Mouse (Mus musculus): ENCODE data around the gene Gm20388. TPM values are rescaled to one million over a fixed set of nuclear protein-coding genes. Genes with fewer than 3 reads are reported as not detected.

Gm20388 gene
- total RNA-seq, 2 experiments from 2014 or later: 4.0 TPM; not detected in 1

DNA sequence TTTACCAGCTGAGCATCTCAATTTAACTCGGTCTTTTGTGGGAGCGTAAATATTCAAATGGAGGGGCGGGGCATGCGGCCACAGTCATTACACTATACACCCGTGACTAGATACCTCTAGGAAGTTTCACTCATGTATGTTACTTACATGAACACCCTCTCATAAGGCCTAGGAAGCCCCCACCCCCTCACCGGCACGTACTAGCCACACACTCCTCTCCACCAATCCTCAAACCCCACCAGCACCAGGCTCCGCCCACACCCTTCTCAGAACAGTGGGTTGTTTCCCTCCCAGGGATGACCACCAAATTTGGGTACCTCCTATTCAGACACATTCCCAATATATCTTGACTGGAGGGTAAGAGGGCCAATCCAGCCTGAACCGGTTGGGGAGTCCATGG is 696.8 kb downstream of the Gm20388 start:
- no peak for DNase-seq

DNA sequence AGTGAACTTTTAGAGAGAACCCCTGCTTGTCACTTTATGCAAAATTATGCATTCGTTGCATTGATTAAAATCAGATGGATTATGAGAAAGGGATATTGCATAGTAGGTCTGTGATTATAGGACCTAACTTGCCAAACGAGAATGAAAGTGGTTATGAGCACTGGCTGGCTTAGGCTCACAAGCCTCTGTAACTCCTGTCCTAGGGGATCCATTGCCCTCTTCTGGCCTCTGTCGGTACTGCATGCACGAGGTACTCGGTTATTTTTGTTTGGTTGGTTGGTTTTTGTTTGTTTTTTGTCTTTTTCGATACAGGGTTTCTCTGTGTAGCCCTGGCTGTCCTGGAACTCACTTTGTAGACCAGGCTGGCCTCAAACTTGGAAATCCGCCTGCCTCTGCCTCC is 697.2 kb downstream of the Gm20388 start:
- DNase-seq: peak; percentile 59 to 91

- no peak for DNase-seq
These were observed 700.2 kb downstream of the Gm20388 start for GRCm38 (mm10) chr8:120610824-120611223.

- no peak for DNase-seq
These were observed 703.9 kb downstream of the Gm20388 start for GRCm38 (mm10) chr8:120614491-120614890.

DNA sequence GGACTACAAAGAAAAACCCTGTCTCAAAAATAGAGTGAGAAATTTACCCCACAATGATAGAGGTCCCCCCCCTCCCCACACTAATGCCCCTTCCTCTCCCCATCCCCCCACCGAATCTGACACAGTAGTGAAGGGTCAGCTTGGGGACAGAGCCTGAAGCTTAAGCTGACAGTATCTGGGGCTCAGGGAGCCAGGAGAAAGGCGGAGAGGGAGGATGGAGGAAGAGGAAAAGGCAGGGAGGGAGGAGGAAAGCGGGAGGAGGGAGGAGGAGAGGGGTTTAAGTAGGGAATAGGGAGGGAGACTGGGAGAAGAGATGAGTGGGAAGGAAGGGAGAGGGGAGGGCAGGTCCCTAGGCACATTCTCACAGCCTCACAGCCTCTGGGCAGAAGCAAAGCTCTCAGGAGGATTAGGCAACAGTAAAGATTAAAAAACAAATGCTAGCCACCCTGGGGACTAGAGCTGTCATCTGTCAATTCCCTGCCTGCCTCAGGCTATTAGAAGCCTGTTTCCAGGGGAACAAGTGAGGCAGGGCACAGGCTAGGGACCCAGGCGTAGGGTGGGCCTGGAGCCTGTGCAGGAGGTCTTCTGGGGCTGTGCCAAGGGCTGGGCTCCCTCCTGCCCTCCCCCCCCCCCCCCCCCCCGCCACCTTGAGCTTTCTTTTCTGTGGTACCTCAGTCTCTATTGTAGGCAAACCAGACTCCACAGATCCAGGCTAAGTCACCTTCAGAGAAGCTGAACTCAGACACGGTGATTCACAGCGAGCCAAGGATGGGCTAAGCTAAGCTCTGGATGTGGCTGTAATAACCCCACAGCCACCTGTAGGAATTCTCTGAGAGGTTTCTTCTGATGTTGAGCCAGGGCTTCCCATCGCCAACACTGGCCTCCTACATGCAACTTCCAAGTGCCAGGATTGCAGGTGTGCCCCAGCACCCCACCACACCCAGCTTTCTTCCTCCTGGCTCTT is 706.3 kb downstream of the Gm20388 start:
- DNase-seq: peak in 1 of 2 experiments; percentile 26

DNA sequence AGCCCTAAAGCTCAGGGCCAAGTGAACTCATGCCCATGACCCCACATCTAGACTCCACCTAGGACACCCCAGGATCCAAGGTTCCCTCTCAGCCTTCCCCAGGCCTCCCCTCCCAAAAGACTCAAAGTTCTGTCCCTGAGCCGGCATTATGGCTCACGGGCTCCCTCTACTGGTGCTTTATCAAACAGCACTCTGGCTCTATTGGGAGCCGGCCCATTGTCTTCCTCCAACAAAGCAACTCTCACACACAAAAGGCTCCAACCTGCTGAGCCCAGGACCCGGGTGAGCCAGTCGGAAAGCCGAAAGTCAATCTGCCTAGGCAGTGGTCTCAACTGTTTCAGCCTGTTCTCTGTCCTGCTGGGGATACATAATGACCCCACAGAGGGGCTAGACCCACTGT is 707.5 kb downstream of the Gm20388 start:
- peak; percentile 59 to 88 for DNase-seq

DNA sequence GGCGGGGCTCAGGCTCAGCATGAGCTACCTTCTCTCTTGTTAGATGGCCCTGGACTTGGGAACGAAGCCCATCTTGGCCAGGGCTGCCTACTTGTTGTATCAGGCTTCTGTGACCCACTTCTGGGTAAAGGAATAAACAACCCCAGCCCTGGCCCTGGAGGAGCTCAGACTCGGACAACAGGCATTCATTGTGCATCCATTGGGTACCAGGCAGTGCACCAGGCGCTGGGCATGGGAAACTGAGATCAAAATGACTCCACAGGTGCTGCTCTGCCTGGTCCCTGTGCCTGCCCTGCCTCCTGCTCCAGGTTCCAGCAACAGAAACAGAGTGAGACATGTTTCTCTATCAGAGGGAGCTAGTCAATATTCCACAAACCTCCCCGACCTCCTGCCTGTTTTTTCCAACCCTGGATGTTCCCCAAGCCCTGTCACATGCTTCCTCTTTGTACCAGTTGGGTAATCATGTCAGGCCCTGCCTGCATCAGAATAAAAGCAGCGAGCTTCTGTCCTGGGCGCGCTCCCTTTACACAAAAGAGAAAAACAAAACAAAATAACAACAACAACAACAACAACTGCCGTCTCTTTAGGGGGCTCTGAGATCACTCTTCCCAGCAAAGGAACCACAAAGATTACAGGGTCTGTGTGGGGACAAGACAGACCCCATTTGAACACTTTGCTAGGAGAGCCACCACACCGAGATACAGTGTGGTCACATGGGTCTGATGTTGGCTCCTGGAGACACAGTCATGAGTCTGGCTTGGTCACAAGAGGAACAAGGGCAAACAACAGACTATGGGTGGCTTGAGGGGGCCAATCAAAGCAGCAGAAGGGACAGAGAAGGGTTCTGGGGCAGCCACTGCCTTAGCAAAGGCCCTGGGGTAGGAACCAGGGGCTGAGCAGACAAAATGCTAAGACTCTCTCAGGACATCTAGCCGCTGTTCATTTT is 708.9 kb downstream of the Gm20388 start:
- peak; percentile 74 to 80 for DNase-seq

- DNase-seq: no peak
These were observed 709.8 kb downstream of the Gm20388 start for GRCm38 (mm10) chr8:120620441-120620840.

GRCm38 (mm10) chr8:120622161-120622560 is 711.5 kb downstream of the Gm20388 start:
- no peak for DNase-seq

- no peak for DNase-seq
These were observed 713.0 kb downstream of the Gm20388 start for GRCm38 (mm10) chr8:120623608-120624007.

DNA sequence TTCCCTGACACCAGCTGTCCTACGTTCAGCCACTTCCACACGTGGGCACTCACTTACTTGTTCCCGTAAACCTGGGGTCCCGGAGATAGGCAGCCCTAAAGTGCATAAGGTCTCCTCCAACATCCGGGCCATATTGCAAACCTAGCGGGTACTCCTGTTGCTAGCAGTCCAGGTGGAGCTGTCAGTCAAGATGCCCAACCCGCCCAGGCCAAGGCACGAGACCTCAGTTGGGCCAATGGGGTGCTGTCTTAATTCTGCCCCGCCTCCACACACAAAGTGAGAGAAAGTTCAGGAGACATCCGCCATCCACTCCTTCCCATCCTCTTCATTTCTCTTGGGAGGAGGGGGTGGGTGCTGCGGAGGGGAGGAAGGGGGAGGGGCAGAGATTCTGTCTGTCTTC is 715.8 kb downstream of the Gm20388 start:
- DNase-seq: no peak

DNA sequence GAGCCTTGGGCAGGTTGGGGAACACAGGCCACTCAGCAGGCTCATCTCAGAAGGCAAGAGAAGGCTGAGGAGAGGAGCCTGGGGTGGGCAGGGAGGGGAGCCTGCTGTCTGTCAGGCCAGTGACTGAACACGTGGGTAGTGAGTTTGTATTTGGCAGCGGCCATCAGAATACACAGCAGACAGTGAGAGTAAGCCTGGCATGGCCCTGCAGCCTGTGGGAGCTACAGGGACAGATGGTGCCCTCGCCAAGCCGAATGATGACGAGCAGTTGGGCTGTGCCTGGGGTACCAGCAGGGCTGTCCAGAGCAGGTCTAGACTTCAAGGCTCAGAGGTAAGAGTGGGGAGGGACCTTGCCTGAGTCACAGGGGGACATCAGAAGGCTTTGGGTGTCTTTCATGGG is 716.7 kb downstream of the Gm20388 start:
- DNase-seq: no peak

GRCm38 (mm10) chr8:120630031-120630430 is 719.4 kb downstream of the Gm20388 start:
- no peak for DNase-seq

GRCm38 (mm10) chr8:120630848-120631247 is 720.2 kb downstream of the Gm20388 start:
- no peak for DNase-seq

DNA sequence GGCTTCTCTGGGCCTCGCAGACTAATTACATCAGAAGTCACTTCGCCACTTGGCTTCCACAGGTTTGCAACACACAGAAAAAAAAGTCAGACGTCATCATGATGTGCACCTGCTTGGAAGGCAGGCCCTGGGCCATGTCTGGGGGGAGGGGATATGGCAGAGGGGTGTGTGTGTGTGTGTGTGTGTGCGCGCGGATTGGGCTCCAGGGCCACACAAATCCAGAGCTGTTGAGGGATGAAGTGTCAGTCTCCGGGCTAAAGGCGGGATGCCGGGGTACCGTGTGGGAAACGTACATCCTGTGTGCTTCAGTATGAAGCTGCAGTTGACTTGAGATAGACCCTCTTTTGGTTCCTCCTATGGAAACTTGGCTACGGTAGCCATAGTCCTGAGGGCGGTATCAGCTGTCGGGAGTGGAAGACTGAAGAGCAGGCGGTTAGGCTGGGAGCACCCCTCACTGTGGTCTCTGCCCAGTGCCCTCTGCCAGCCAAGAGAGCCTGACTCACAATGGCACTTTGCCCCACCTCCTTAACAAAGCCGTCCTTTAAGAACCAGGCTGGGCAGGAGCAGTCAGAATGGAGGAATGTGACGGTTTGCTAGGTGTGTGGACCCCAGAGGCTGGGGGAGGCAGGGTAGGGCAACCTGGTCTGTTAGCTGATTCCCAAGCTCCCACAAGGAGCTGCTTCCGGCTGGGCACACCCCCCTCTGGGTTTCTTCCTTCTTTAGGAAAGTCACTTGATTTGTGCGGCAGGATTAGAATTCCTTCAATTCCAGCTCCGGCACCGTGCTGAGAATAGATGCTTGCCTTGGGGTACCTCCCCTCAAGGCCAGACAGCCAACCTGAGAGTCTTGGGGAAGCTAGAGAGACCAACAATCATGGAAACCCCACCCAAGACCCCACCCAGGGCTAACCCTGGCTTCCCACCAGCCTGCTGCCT is 721.1 kb downstream of the Gm20388 start:
- DNase-seq: no peak

DNA sequence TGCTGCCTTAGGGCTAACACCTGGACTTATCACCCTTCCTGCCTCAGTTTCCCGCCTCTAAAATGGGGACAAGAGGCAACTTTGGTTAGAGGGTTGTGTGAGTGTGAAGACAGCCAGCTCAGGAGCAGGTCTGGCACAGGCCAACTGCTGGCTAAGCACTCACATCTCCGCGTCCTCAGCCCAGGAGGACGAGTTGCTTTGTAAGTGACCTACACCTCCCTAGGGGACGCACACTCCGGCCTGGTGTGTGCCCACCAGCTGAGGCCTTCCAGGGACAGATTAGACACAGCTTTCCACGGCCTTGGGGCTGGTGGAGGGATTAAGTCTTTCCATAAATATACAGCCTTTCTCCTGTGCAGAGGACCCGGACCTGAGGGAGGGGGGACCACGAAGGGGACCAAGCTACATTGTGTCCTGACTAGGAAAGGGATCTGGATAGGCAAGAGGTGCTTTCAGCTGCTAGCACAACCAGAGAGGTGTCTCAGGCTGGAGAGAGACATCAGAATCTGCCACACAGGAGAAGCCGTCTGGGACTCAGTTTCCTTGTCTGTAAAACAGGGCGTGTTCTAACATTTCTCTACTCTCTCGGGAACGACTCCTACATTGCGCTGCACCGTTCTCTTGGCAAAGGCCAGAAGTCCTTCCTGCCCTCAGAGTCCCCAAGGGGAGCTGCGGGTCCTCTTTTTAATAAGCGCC is 722.5 kb downstream of the Gm20388 start:
- DNase-seq: no peak

DNA sequence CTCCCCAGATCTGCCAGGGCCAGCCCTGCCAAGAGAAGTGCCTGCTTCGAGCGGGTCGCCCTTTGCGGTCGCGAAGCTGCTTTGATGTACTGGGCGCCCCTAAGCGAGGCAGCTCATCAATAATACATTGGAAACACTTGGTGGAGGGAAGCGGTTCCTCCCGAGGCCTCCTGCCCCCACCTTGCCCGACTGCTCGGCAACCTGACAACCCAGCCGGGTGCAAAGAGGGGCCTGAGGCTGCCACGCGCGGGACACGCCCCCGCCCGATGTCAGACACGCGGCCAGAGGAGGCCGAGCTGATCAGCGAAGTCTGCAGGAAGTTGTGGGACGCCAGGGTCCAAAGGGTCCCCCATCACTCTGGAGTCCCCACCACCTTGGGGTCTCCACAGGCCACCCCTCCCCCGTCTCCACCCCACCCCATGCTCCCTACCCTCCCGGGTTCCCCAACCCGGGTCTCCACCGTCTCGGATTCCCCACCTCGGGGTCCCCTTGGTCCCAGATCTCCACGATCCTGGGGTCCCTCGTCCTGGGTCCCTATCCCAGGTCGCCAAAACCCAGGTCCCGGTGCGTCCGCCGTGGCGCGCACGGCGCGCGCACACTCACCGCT is 723.1 kb downstream of the Gm20388 start:
- DNase-seq: no peak

GRCm38 (mm10) chr8:120634329-120634839 is 723.7 kb downstream of the Gm20388 start:
- peak; percentile 72 to 76 for DNase-seq

DNA sequence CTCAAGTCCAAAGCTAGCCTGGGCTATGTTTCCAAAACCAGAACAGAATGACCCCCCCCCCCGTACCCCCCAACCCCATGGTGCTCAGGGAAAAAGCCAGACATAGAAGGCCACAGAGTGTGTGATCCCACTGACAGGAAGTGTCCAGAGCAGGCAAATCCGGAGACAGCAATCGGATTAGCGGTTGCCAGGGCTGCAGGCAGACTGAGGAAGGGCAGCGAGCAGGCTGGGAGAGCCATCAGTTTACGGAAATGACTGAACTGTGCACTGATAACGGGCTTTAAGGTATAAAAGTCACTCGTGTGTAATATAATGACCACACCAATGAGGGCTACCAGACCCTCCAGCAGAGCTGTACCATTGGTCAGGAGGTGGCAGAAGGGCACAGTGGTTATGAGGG is 730.6 kb downstream of the Gm20388 start:
- DNase-seq: no peak

GRCm38 (mm10) chr8:120642031-120642662 is 731.5 kb downstream of the Gm20388 start:
- no peak for DNase-seq
